Mouse (Mus musculus): ENCODE results near the gene Fam71e1.

Gene Fam71e1

DNA sequence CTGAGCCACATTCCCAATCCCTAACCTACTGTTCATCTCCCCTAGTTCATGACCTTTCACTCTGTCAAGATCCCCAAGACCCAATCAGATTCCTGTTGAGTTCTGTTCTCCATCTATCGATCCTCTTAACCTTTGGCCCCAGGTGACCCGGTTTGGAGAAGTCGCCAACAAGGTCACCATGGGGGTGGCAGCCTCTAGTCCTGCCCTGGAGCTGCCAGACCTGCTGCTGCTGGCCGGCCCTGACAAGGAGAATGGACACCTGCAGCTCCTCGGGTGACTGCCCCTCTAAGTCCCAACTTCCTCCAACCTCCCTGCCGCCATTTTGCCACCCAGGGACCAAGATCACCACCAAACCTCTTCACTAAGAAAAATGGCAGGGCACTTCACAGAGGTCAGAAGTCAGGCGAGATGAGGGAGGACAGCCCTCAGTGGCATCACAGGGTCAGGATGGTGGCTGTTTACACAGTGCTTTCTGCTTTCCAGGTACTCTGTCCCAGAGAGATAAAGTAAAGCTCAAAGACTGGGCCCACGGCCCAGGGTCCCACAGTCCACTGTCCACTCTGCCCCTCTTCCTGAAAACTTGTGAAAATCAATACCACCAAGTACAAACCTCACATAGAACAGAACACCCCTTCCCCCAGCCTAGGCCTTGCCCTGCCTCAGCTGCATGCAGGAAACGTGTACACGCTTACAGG is 1.1 kb downstream of the Fam71e1 start:
- no peak for DNase-seq (ENCODE audit: low spot score in 2 of 2)

DNA sequence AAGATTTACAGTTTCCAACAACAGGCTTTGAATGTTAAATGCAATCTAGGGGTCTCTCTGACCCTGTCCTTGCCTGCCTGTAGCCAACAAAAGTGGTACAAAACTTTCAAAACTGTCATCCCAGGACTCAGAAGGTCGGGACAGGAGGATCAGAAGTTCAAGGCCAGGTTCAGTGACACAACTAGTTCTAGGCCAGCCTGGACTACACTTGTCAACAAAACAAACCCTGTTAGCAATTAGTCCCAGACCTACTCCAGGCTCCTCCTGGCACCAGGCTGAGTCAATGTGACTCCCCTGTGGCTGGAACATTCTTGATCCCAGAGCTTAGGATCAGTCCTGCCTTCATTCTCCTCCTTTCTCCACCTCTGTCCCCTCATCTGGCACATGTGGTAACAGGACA is 2.5 kb downstream of the Fam71e1 start:
- no peak for DNase-seq (ENCODE audit: low spot score in 2 of 2)

DNA sequence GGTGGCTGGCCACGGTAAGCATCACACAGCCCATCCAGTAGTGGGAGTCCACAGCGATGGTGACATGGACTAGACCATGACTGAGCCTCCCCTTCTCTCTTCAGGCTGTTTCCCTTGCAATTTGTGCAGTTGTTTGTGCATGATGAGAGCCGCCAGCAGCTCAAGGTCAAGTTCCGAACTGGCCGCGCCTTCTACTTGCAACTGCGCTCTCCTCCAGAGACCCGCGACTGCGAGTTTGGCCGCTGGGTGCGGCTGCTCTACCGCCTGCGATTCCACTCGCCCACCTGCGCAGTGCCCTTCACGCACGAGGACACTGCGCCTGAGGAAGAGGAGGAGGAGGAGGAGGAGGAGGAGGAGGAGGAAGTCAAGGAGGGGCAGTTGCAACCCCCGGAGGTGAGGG is 3.7 kb downstream of the Fam71e1 start:
- peak in 1 of 2 experiments; percentile 10 for DNase-seq (ENCODE audit: low spot score in 2 of 2)

DNA sequence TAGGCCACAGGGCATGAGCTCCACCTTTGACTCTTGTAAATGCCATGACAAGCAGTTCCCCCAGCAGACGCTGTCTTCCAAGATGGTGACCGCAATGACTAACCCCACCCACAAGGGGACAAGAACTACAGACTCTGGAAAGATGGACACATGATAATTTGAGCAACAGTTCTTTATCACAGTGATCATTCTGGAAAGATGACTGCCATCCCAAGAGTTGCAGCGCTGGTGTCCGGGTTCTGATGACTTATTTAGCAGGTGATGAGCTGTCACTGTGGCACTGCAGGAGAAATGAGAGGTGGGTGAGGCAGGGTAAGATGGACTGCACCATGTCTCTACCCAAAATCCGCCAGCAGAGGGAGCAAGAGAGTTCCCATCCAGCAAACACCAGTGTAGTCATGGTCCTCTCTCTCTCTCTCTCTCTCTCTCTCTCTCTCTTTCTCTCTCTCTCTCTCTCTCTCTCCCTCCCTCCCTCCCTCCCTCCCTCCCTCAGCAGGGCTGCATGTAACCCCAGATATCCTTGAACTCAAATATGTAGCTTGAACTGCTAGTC is 5.3 kb downstream of the Fam71e1 start:
- DNase-seq (ENCODE audit: low spot score in 2 of 2), result peak; percentile 74 to 93

DNA sequence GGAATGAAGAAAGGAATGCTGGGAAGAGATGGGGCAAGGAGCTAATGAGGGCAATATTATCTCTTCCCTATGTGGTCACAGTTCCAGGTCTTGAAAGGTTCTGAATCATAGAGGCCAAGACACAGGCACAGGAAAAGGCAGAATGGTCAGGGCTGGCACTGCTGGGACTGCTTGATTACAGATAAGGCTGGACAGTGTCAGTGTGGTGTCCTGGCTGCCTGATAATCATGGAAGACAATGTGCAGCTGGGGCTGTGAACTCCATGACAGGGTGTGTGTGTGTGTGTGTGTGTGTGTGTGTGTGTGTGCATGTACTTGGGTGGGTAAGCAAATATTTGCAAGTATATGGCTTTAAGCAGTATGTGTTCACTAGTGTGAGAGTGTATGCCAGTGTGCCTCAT is 11.1 kb downstream of the Fam71e1 start:
- DNase-seq (ENCODE audit: low spot score in 2 of 2), result no peak

DNA sequence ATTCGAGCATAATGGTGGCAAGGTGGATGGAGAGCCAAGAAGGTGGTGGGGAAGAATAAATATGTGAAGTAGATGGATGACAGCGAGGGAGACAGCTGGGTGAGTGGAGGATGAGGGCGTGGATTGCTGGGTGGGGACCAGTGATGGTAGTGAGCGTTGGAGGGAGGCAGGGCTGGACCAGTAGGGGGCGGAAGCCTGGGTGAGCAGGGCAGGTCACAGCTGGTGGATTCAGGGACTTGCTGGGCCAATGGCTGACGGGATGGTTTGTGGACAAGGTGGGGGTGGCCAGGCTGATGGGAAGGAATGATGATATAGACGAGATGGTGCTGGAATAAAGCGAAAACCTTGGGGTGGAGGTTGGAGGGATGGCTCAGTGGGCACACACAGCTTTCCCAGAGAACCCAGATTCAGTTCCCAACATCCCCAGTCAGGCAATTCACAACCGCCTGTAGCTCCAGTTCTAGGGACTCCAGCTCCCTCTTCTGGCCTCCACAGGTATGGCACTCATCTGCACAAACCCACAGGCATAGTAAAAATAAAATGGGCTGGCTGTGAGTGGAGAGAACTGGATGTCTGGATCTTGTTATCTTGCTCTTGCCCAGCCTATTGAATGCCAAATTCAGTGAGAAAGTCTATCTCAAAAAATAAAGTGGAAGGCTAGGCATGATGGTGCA is 23.0 kb downstream of the Fam71e1 start:
- no peak for DNase-seq (ENCODE audit: low spot score in 2 of 2)

DNA sequence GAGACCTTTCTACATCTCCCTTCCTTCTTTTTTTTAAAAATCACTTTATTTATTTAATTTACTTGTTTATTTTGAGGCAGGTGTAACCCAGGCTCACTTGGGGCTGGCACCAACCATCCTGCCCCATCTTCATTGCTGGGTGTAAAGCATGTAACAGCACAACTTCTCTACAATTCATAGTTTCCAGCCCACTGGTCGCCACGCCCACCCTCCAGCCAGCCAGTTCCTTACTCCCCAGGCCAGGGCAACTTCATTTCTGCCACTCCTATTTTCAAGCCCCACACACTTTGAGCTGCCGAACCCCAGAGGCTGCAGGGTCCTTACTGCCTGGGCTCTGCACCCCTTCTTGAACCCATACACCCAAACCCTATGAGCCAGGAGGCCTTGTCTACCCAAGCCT is 24.6 kb downstream of the Fam71e1 start:
- DNase-seq (ENCODE audit: low spot score in 2 of 2), result no peak

DNA sequence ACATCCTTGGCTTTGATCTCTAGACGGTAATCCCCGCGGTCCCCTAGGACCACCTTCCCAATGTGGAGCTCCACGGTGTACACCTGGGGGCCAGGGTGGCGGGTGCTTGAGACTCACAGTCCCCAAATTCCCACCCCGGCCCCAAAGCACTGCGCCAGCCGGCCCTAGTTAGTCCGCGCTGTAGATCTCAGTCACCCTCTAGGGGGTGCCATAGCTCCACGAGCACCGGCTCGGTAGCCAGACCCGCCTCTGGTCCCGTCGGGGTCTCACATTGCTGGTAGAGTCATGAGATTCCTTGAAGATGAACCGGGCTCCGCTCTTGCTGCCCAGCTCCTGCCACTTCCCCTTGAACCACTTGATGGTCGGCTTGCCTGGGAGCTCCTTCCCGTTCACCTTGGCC is 25.3 kb downstream of the Fam71e1 start:
- DNase-seq (ENCODE audit: low spot score in 2 of 2), result peak; percentile 68 to 85

DNA sequence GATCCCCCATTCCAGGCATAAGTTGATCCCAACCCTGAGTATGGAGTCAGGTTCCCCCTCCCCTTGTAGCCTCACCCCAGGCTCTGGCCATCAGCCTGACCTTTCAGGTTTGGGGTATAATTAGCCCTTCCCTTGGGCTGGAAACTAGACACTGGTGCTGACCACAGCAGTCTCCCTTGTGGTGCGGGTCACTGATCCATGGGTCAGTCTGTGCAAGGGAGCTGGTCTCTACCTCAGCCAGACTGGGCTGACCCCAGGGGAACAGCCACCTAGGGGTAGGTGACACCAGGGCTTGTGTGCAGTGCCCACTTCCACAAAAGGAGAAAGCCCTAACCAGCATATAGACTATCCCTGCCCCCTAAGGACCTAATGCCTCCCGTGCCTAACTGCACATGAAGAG is 26.7 kb downstream of the Fam71e1 start:
- no peak for DNase-seq (ENCODE audit: low spot score in 2 of 2)

DNA sequence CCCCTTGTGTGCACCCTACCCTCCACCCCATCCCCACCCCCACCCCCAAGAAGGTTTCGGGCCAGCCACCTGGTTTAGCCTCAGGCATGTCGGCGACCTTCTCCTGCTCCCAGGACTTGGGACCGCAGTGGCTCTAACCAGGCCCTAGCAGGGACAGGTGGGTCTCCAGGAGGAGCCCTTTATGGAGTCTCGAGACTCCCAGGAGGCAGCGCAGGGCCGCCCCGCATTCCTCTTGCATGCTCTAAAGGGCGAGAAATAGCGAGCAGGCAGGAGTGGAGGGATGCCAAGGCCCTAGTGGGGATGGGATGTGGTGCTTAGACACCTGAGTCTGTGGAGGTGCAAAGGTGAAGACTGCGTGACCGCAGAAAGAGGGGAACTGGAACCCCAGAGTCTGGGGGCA is 28.1 kb downstream of the Fam71e1 start, which contains the start of gene Mybpc2:
Mybpc2 (minus strand) TSS at position 155 of the 400 bp plus-strand sequence.
- no peak for DNase-seq (ENCODE audit: low spot score in 2 of 2)

DNA sequence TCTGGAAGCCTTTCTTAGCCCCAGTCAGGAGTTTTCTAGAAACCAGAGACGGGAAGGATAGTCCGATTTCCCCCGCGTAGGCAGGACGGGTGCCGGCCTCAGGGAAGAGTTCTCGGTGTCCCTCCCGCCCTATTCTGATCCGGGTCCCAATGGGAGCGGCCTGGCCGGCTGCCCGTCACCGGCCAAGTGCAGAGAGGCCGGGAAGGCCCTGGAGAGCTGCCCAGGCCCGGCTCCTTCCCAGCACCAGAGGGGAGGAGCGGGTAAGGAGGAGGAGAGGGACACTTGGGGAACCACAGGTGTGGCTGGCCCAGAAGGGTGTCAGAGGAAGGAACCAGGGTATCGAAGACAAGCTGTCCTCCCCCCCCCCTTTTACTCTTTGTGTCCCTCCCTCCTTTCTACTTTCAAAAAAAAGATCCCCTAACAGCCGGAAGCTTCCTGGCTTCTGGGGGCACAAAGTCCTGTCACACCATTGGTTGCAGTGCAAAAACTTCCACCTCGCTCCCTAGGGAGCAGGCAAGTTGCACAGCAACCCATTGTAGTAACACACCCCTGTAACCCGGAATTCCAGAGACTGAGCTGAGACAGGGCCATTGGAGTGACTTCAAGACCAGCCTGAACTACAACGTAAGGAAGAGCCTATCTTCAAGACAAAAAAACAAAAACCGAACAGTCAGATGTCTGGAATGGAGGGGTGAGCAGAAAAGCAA is 28.9 kb downstream of the Fam71e1 start:
- DNase-seq (ENCODE audit: low spot score in 2 of 2), result no peak

DNA sequence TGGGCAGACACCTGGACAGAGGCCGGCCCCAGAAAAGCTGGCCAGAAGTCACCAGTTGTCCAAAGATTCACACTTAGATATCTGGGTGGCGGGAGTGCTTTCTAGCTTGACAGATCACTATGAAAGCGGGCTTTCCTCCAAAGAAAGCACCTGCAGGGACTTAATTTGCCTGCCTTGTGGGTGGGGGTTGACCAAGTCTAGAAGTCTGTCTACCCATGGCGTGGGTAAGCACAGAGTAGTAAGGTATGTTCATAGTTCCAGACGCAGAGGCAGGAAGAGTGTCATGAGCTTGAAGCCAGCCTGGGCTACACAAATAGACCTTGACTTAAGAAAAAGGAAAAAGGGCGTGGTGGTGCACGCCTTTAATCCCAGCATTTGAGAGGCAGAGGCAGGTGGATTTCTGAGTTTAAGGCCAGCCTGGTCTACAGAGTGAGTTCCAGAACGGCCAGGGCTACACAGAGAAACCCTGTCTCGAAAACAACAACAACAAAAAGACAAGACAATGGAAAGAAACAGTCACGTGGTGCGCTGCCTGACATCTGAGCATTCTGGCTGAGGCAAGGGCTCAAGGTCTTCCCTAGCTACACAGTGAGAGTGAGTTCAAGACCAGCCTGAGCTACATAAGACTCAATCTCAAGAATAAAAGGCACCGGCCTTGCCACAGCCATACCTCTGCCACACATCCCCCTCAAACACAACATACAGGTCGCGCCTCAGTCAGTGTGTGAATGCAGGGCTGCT is 30.2 kb downstream of the Fam71e1 start:
- no peak for DNase-seq (ENCODE audit: low spot score in 2 of 2)

DNA sequence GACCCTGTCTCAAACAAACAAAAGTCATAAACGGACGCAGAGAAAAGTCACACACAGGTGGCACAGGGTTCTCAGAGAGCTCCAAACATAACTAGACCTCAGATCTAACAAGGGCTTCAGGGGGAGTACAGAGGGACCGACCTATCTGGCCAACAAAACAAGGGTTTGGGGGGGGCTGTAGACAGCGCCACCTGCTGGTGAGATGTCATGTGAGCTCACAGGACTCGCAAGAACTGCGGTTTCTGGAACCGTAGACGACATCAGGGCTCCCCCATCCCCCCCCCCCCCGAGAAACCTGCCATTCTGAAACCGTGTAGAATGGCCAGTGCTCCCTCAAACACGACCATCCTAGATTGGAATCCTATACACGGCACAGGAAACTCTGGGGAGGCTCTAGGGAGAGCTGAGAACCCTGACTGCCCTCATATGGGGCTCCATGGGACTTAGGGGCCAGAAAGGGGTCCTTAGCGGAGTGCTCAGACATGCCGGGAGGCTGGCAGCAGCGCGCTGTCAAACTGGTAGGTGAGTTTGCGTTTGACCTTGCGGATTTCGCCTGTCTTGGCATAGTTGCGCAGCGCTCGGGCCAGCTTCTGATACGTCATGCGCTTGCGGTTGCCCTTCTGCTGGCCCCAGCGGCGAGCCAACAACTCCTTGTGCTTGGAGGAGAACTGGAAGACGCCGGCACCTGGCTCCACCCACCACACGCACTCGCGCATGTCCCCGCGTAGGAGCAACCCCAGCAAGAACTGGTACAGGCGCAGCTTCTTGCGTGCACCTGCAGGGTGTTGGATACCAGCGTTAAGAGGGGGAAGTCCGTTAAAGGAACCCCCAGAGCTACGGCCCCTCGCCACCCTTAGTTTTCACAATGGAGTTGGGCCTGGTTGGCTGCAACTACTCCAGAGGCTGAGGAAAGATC is 31.4 kb downstream of the Fam71e1 start:
- DNase-seq (ENCODE audit: low spot score in 2 of 2), result peak; percentile 79 to 93

DNA sequence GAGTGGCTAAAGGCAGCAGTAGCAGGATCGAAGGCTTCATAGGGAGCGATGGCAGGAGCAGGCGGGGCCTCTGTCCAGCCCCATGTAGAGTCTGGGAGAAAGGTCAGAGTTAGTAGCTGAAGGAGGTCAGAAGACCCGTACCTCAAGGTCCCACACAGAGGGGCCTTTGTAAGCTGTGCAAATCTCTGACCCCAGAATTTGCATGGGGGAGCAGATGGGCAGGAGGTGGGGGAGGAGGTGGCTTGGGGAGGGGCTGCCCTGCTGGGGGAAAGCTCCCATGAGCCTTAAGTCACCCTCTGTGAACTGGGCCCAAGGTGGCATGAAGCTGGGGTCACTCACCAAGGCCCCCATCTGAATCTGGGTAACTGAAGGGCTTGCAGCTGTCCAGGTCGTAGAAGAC is 33.1 kb downstream of the Fam71e1 start:
- DNase-seq (ENCODE audit: low spot score in 2 of 2), result peak in 1 of 2 experiments; percentile 38

DNA sequence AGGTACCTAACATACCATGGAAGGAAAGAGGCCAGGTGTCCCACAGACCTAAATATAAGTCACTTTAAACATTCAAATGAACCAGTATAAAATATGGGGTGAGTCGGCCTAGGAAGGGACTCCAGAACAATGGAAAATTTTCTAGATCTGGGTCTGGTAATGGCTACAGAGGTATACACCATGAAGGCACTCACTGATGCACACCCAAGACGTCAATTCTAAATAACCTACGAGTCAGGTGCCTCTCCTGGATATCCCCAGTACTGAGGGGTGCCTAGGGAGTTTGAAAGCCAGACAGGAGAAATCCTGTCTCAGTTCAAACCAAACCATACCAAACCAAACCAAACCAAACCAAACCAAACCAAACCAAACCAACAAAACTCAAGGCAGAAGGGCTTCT is 34.1 kb downstream of the Fam71e1 start:
- DNase-seq (ENCODE audit: low spot score in 2 of 2), result no peak

DNA sequence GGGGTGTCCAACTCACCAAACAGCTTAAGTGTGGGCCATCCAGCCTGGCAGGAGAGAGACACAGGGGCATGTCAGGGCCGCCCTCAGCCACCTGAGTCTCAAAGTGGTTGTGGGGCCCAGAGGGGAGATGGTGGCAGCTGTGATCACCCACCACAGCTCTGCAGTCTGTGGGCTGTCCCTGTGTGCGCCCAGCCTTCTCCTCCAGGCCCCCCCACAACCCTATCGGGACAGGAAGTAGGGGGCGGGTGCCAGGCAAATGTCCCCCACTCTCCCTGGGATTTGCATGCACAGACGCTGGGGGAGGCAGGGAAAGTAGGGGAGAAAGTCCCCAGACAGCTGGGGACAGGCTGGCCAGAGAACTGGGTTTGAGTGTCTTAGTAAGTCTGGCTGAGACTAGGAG is 34.8 kb downstream of the Fam71e1 start:
- peak; percentile 66 to 77 for DNase-seq (ENCODE audit: low spot score in 2 of 2)

DNA sequence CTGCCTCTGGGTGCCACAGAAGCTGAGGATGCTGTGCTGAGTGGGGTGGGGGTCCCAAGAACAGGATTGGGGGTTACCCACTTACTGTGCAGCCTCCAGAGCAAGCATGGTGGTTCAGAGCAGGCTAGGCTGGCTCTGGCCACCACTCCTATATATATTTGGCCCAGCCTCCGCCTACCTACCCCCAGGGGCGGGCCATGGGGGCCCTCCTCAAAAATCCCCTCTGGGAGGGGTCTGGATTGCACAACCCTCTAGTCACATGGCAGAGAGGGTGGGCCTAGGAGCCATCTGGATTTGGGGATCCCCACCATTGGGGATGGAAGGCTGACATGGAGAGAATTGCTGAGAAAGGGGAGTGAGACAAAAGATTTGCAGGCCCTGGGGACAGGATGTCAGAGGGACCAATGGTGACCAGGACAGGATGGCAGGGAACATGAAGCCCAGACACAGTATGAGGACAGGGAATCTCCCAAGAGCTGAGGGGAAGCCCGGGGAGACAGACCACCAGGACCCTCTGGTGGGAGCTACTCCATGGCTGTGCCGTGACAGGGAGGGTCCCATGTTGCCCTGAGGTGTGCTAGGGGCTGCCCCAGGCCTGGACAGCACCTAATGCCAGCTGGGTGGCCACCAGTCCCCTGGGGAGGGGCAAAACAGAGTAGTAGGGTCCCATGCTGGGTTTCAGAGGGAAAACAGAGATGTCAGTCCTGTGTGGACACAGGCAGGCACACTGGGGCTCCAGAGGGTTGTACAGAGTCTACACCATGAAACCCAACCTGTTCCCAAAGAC is 35.8 kb downstream of the Fam71e1 start, which contains the start of gene Spib:
Spib (minus strand) TSS at position 126 of the 787 bp plus-strand sequence.
- peak; percentile 67 to 79 for DNase-seq (ENCODE audit: low spot score in 2 of 2)

DNA sequence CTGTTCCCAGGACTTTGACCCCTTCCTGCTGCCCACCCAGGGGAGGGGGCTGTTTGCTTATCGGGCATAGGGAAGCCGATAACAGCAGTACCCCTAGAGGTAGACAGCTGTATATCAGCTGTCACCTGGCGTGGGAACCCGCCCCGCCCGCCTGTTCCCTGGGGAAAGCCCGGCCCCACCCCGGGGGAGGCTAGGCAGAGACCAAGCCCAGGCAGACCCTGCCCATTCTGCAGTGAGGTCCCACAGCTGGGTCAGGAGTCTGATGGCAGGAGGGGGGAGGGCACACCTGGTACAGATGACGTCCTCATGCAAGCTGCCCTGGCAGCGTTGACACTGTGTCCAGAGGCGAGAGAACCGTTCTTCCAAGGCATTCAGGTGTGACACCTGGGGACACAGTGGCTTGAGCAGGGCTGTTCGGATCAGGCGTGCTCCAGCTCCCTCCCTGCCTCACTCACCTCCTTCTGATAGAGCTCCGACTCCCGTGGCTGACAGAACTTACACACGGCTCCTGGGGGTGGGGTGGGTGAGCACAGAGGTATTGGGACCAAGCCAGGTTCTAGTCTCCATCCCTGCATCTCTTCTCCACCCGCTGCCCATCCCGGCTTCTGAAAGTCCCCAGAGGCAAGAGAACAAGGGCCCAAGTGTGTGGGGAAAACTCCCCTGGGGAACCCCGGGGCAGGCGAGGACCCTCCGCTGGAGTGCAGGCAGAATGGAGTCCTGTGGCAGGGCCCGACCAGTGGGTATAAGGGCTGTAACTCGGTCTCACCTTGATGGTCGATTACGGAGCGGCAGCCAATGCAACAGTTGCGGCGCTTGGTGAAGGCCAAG is 36.8 kb downstream of the Fam71e1 start:
- peak; percentile 72 to 80 for DNase-seq (ENCODE audit: low spot score in 2 of 2)

DNA sequence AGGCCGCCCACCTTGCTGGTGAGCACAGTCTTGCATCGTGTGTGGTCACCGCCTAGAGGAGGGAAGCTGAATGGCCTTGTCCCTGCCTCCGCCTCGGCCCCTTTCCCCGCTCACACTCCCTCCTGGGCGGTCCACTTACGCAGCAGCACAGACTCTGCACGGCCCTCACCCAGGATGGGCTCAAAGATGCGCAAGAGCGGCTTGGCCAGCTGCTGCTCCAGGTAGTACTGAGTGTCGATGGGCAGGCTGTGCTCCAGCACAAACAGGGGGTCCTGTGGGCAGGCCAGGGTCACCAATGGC is 37.3 kb downstream of the Fam71e1 start:
- peak in 1 of 2 experiments; percentile 70 for DNase-seq (ENCODE audit: low spot score in 2 of 2)
